Mouse (Mus musculus) myocyte (in vitro differentiated cells): ENCODE results near the gene Lrrc57. TPM values are rescaled to one million over a fixed set of nuclear protein-coding genes. Genes with fewer than 3 reads are reported as not detected.

Experiments
- H3K27me3 ChIP-seq: one replicate; pipeline ENCODE4 v1.6.1; 2011; ENCODE audit not compliant: control insufficient read depth, insufficient read depth, insufficient read length
- H3K36me3 ChIP-seq: one replicate; pipeline ENCODE4 v1.6.1; 2011; ENCODE audit not compliant: control insufficient read depth, insufficient read depth
- H3K4me2 ChIP-seq: one replicate; pipeline ENCODE4 v1.6.1; 2011; ENCODE audit warnings: low read depth, control low read depth
- H3K4me3 ChIP-seq: one replicate; pipeline ENCODE4 v1.5.1; 2011; ENCODE audit warnings: mild to moderate bottlenecking, control low read depth, moderate library complexity
- H3K79me2 ChIP-seq: one replicate; pipeline ENCODE4 v1.6.1; 2011; ENCODE audit not compliant: control insufficient read depth, insufficient read depth
- H3ac ChIP-seq: one replicate; pipeline ENCODE4 v1.6.1; 2011; ENCODE audit not compliant: control insufficient read depth, insufficient read length
- CEBPB ChIP-seq: IDR thresholded peaks from 2 replicates; pipeline ENCODE4 v1.6.1; 2011; ENCODE audit warnings: mild to moderate bottlenecking, moderate library complexity; ENCODE audit not compliant: poor library complexity, insufficient read depth, severe bottlenecking
- E2F4 ChIP-seq: IDR thresholded peaks from one replicate; pipeline ENCODE4 v1.6.1; 2011; ENCODE audit warnings: mild to moderate bottlenecking, control low read depth, moderate library complexity; ENCODE audit not compliant: insufficient read depth
- MAX ChIP-seq: IDR thresholded peaks from one replicate; pipeline ENCODE4 v1.6.1; 2011; ENCODE audit warnings: low read depth, mild to moderate bottlenecking, control low read depth
- MYOD1 ChIP-seq, 3 experiments: IDR thresholded peaks; one replicate each; pipeline ENCODE4 v1.6.1; 2011; ENCODE audit warnings: control low read depth in 2 of 3, low read depth in 2 of 3, mild to moderate bottlenecking in 2 of 3, moderate library complexity in 1 of 3; ENCODE audit not compliant: insufficient read length in 2 of 3, control insufficient read depth in 1 of 3
- MYOG ChIP-seq, 3 experiments: IDR thresholded peaks; one replicate each; pipeline ENCODE4 v1.6.1; 2011; ENCODE audit warnings: control low read depth in 2 of 3, low read depth in 2 of 3, mild to moderate bottlenecking in 2 of 3; ENCODE audit not compliant: insufficient read length in 2 of 3, control insufficient read depth in 1 of 3, insufficient read depth in 1 of 3
- POLR2A ChIP-seq: IDR thresholded peaks from one replicate; pipeline ENCODE4 v1.6.1; 2011; ENCODE audit warnings: low read depth, mild to moderate bottlenecking, control low read depth, moderate library complexity; ENCODE audit not compliant: insufficient read length
- POLR2AphosphoS2 ChIP-seq: IDR thresholded peaks from one replicate; pipeline ENCODE4 v1.6.1; 2011; ENCODE audit warnings: low read depth, control low read depth; ENCODE audit not compliant: insufficient read length
- REST ChIP-seq: IDR thresholded peaks from one replicate; pipeline ENCODE4 v1.6.1; 2011; ENCODE audit warnings: mild to moderate bottlenecking, control low read depth, moderate library complexity; ENCODE audit not compliant: insufficient read depth, insufficient read length
- SRF ChIP-seq: IDR thresholded peaks from one replicate; pipeline ENCODE4 v1.6.1; 2011; ENCODE audit warnings: low read depth; ENCODE audit not compliant: control insufficient read depth, insufficient read length
- TCF12 ChIP-seq: IDR thresholded peaks from one replicate; pipeline ENCODE4 v1.6.1; 2011; ENCODE audit warnings: mild to moderate bottlenecking, control low read depth; ENCODE audit not compliant: poor library complexity, insufficient read depth, severe bottlenecking
- TCF3 ChIP-seq: IDR thresholded peaks from one replicate; pipeline ENCODE4 v1.6.1; 2011; ENCODE audit warnings: low read depth, control low read depth; ENCODE audit not compliant: insufficient read length
- USF1 ChIP-seq: IDR thresholded peaks from one replicate; pipeline ENCODE4 v1.6.1; 2011; ENCODE audit warnings: low read depth, mild to moderate bottlenecking, control low read depth, moderate library complexity
- polyA plus RNA-seq: library from polyadenylated mRNA; unstranded; fragments of >200 nt; fragmentation: generic; extraction: Trizol; gene quantifications from one replicate; pipeline ENCODE4 v1.2.1, GENCODE M21; 2012; ENCODE audit warnings: missing spikeins

Lrrc57 gene
- polyA plus RNA-seq, 1 experiment, result 12.5 TPM

GRCm38 (mm10) chr2:120628076-120628865 lies 19.0 kb upstream of the Lrrc57 start:
- TF ChIP-seq MYOD1 (IDR thresholded peaks at IDR 0.05; ENCODE audit: control insufficient read depth in 1 of 3, insufficient read length in 2 of 3, low read depth in 2 of 3) (no peak), TCF3 (no peak), POLR2A (no peak), SRF (no peak), CEBPB (no peak), USF1 (no peak), MYOG (IDR thresholded peaks at IDR 0.05; ENCODE audit: control insufficient read depth in 1 of 3, insufficient read depth in 1 of 3, insufficient read length in 2 of 3, low read depth in 2 of 3) (no peak), TCF12 (no peak), REST (no peak), MAX (no peak), E2F4 (no peak), POLR2AphosphoS2 (no peak)
- Histone ChIP-seq H3K36me3 (peaks cover 5% of the 10 kb centered on the region), H3K27me3 (no peaks in the 10 kb centered on the region), H3K4me2 (peak overlapping the region; percentile 79), H3ac (peak overlapping the region; percentile 17), H3K4me3 (peak overlapping the region; percentile 39), H3K79me2 (peaks cover 8% of the 10 kb centered on the region)

- TF ChIP-seq MYOG (IDR thresholded peaks at IDR 0.05; ENCODE audit: control insufficient read depth in 1 of 3, insufficient read depth in 1 of 3, insufficient read length in 2 of 3, low read depth in 2 of 3) (no peak), TCF3 (no peak), POLR2A (no peak), SRF (no peak), USF1 (no peak), MYOD1 (IDR thresholded peaks at IDR 0.05; ENCODE audit: control insufficient read depth in 1 of 3, insufficient read length in 2 of 3, low read depth in 2 of 3) (no peak), TCF12 (no peak), REST (no peak), CEBPB (no peak), MAX (no peak), POLR2AphosphoS2 (no peak), E2F4 (no peak)
- Histone ChIP-seq H3K4me2 (no peak overlapping the region), H3K4me3 (no peak overlapping the region)
Measured at GRCm38 (mm10) chr2:120622920-120623319, 13.6 kb upstream of the Lrrc57 start.

GRCm38 (mm10) chr2:120619538-120619937 lies 10.2 kb upstream of the Lrrc57 start:
- TF ChIP-seq REST (no peak), POLR2AphosphoS2 (no peak), CEBPB (no peak), POLR2A (no peak), SRF (no peak), MAX (no peak), MYOG (IDR thresholded peaks at IDR 0.05; ENCODE audit: control insufficient read depth in 1 of 3, insufficient read depth in 1 of 3, insufficient read length in 2 of 3, low read depth in 2 of 3) (no peak), USF1 (no peak), TCF12 (no peak), MYOD1 (IDR thresholded peaks at IDR 0.05; ENCODE audit: control insufficient read depth in 1 of 3, insufficient read length in 2 of 3, low read depth in 2 of 3) (no peak), E2F4 (no peak), TCF3 (no peak)
- peaks cover 18% of the 10 kb centered on the region for H3K36me3 ChIP-seq
- no peaks in the 10 kb centered on the region for H3K27me3 ChIP-seq
- no peak overlapping the region for H3K4me3 ChIP-seq
- no peaks in the 10 kb centered on the region for H3K79me2 ChIP-seq
- no peak overlapping the region for H3K4me2 ChIP-seq
- no peak overlapping the region for H3ac ChIP-seq

More at GRCm38 (mm10) chr2:120622920-120623319, 13.6 kb upstream of the Lrrc57 start:
- Histone ChIP-seq H3K36me3 (peaks cover 16% of the 10 kb centered on the region), H3K79me2 (no peaks in the 10 kb centered on the region), H3K27me3 (no peaks in the 10 kb centered on the region), H3ac (no peak overlapping the region)

GRCm38 (mm10) chr2:120616279-120617163 lies 7.2 kb upstream of the Lrrc57 start:
- Histone ChIP-seq H3K36me3 (peaks cover 33% of the 10 kb centered on the region), H3K79me2 (no peaks in the 10 kb centered on the region), H3K27me3 (no peaks in the 10 kb centered on the region), H3ac (no peak overlapping the region), H3K4me2 (no peak overlapping the region), H3K4me3 (no peak overlapping the region)
- TF ChIP-seq POLR2AphosphoS2 (no peak), SRF (no peak), USF1 (no peak), TCF3 (no peak), MYOG (IDR thresholded peaks at IDR 0.05; ENCODE audit: control insufficient read depth in 1 of 3, insufficient read depth in 1 of 3, insufficient read length in 2 of 3, low read depth in 2 of 3) (no peak), MAX (no peak), CEBPB (no peak), REST (no peak), TCF12 (no peak), MYOD1 (IDR thresholded peaks at IDR 0.05; ENCODE audit: control insufficient read depth in 1 of 3, insufficient read length in 2 of 3, low read depth in 2 of 3) (no peak), E2F4 (no peak), POLR2A (no peak)
